Mouse (Mus musculus): ENCODE data around the gene Dnm2. TPM values are rescaled to one million over a fixed set of nuclear protein-coding genes. Genes with fewer than 3 reads are reported as not detected.
"Not testable (repeated sequence)": the region's sequence is repeated elsewhere in the genome, so short reads cannot be mapped to it uniquely, and the experiment has no call there.

The Dnm2 gene
- polyA plus RNA-seq, 1 experiment from 2014 or later, result 76.0 TPM

GRCm38 (mm10) chr9:21458821-21459220 lies 34.1 kb downstream of the Dnm2 start:
- no peak for ATAC-seq (ENCODE audit: low FRiP score, low TSS enrichment)
- Histone ChIP-seq H3K9me3 (ENCODE audit: control insufficient read depth, low read length) (no peaks in the 10 kb centered on the region), H3K27me3 (ENCODE audit: control insufficient read depth, insufficient read depth, low read length) (no peaks in the 10 kb centered on the region), H3K4me2 (replicated peaks; ENCODE audit: low read depth) (no peak overlapping the region), H3K4me1 (replicated peaks; ENCODE audit: control insufficient read depth, insufficient read depth) (no peaks in the 10 kb centered on the region), H3K9ac (ENCODE audit: low read length) (no peak overlapping the region), H3K27ac (replicated peaks) (no peak overlapping the region), H3K4me3 (ENCODE audit: low read depth, low read length) (no peak overlapping the region), H3K36me3 (ENCODE audit: control insufficient read depth, insufficient read depth, low read length) (peaks cover 7% of the 10 kb centered on the region; the same call in 1 of the 2 replicates)
- WGBS, result 92% methylated on average over 3 of the region's 3 CpGs
- no peak for DNase-seq (ENCODE audit: low spot score)
- TF ChIP-seq EP300 (optimal IDR thresholded peaks at IDR 0.05) (no peak), CTCF (IDR thresholded peaks at IDR 0.05; ENCODE audit: low read depth) (no peak)

- WGBS, result 92% methylated on average over 3 of the region's 3 CpGs
- H3K36me3 ChIP-seq (ENCODE audit: control insufficient read depth, insufficient read depth, low read length), result peaks cover 7% of the 10 kb centered on the region; the same call in 1 of the 2 replicates
- H3K9me3 ChIP-seq (ENCODE audit: control insufficient read depth, low read length), result no peaks in the 10 kb centered on the region
- H3K9ac ChIP-seq (ENCODE audit: low read length), result no peak overlapping the region
- no peak for ATAC-seq (ENCODE audit: low FRiP score, low TSS enrichment)
- H3K4me3 ChIP-seq (ENCODE audit: low read depth, low read length), result no peak overlapping the region
- no peak for DNase-seq (ENCODE audit: low spot score)
- no peak for TF ChIP-seq CTCF (IDR thresholded peaks at IDR 0.05; ENCODE audit: low read depth)
- no peak for TF ChIP-seq EP300 (optimal IDR thresholded peaks at IDR 0.05)
- H3K27me3 ChIP-seq (ENCODE audit: control insufficient read depth, insufficient read depth, low read length), result no peaks in the 10 kb centered on the region
- no peaks in the 10 kb centered on the region for H3K4me1 ChIP-seq (replicated peaks; ENCODE audit: control insufficient read depth, insufficient read depth)
- no peak overlapping the region for H3K4me2 ChIP-seq (replicated peaks; ENCODE audit: low read depth)
- no peak overlapping the region for H3K27ac ChIP-seq (replicated peaks)
These were observed 35.8 kb downstream of the Dnm2 start for GRCm38 (mm10) chr9:21460400-21460940.

- no peak for TF ChIP-seq CTCF (IDR thresholded peaks at IDR 0.05; ENCODE audit: low read depth)
- no peak for TF ChIP-seq EP300 (optimal IDR thresholded peaks at IDR 0.05)
- Histone ChIP-seq H3K27ac (replicated peaks) (peak overlapping the region; percentile 30; the same call in 1 of the 2 replicates), H3K9me3 (ENCODE audit: control insufficient read depth, low read length) (no peaks in the 10 kb centered on the region), H3K27me3 (ENCODE audit: control insufficient read depth, insufficient read depth, low read length) (no peaks in the 10 kb centered on the region), H3K36me3 (ENCODE audit: control insufficient read depth, insufficient read depth, low read length) (peaks cover 10% of the 10 kb centered on the region; the same call in 1 of the 2 replicates), H3K4me3 (ENCODE audit: low read depth, low read length) (no peak overlapping the region), H3K4me1 (replicated peaks; ENCODE audit: control insufficient read depth, insufficient read depth) (no peaks in the 10 kb centered on the region), H3K9ac (ENCODE audit: low read length) (no peak overlapping the region), H3K4me2 (replicated peaks; ENCODE audit: low read depth) (no peak overlapping the region)
- WGBS, result 44% methylated on average over 5 of the region's 5 CpGs
- ATAC-seq (ENCODE audit: low FRiP score, low TSS enrichment), result peak; percentile 74
- DNase-seq (ENCODE audit: low spot score), result peak; percentile 29
These were observed 38.5 kb downstream of the Dnm2 start for GRCm38 (mm10) chr9:21463138-21463590.

- DNase-seq (ENCODE audit: low spot score), result no peak
- peaks cover 10% of the 10 kb centered on the region; the same call in 1 of the 2 replicates for H3K36me3 ChIP-seq (ENCODE audit: control insufficient read depth, insufficient read depth, low read length)
- no peak for TF ChIP-seq CTCF (IDR thresholded peaks at IDR 0.05; ENCODE audit: low read depth)
- TF ChIP-seq EP300 (optimal IDR thresholded peaks at IDR 0.05), result no peak
- H3K4me2 ChIP-seq (replicated peaks; ENCODE audit: low read depth), result no peak overlapping the region
- no peaks in the 10 kb centered on the region for H3K9me3 ChIP-seq (ENCODE audit: control insufficient read depth, low read length)
- 81% methylated on average over 3 of the region's 3 CpGs for WGBS
- no peaks in the 10 kb centered on the region for H3K27me3 ChIP-seq (ENCODE audit: control insufficient read depth, insufficient read depth, low read length)
- H3K4me3 ChIP-seq (ENCODE audit: low read depth, low read length), result no peak overlapping the region
- no peaks in the 10 kb centered on the region for H3K4me1 ChIP-seq (replicated peaks; ENCODE audit: control insufficient read depth, insufficient read depth)
- ATAC-seq (ENCODE audit: low FRiP score, low TSS enrichment), result no peak
- no peak overlapping the region for H3K9ac ChIP-seq (ENCODE audit: low read length)
- H3K27ac ChIP-seq (replicated peaks), result no peak overlapping the region
These were observed 39.3 kb downstream of the Dnm2 start for GRCm38 (mm10) chr9:21463766-21464564.

- not testable (repeated sequence) for H3K9ac ChIP-seq (ENCODE audit: low read length); H3K27me3 ChIP-seq (ENCODE audit: control insufficient read depth, insufficient read depth, low read length); H3K36me3 ChIP-seq (ENCODE audit: control insufficient read depth, insufficient read depth, low read length); H3K9me3 ChIP-seq (ENCODE audit: control insufficient read depth, low read length); H3K4me2 ChIP-seq (replicated peaks; ENCODE audit: low read depth); ATAC-seq (ENCODE audit: low FRiP score, low TSS enrichment); H3K4me1 ChIP-seq (replicated peaks; ENCODE audit: control insufficient read depth, insufficient read depth); DNase-seq (ENCODE audit: low spot score); H3K4me3 ChIP-seq (ENCODE audit: low read depth, low read length); H3K27ac ChIP-seq (replicated peaks)
- 87% methylated on average over 7 of the region's 7 CpGs for WGBS
These were observed 39.8 kb downstream of the Dnm2 start for GRCm38 (mm10) chr9:21464565-21464928.

Data from stomach, postnatal 0 days (tissue).